Mouse (Mus musculus): ENCODE data around the gene Rps23. TPM values are rescaled to one million over a fixed set of nuclear protein-coding genes. Genes with fewer than 3 reads are reported as not detected.

Rps23 gene
- total RNA-seq, 2 experiments from 2014 or later: 2,818 to 4,007 TPM

GRCm38 (mm10) chr13:90929847-90930246 lies 7.1 kb downstream of the Rps23 start:
- peak; percentile 60 for ATAC-seq (replicated peaks; ENCODE audit: poor library complexity, severe bottlenecking)

GRCm38 (mm10) chr13:90933256-90933655 lies 10.5 kb downstream of the Rps23 start:
- ATAC-seq (replicated peaks; ENCODE audit: poor library complexity, severe bottlenecking): no peak

GRCm38 (mm10) chr13:90935852-90936251 lies 13.1 kb downstream of the Rps23 start:
- ATAC-seq (replicated peaks; ENCODE audit: poor library complexity, severe bottlenecking): no peak

GRCm38 (mm10) chr13:90939192-90939591 lies 16.4 kb downstream of the Rps23 start:
- no peak for ATAC-seq (replicated peaks; ENCODE audit: poor library complexity, severe bottlenecking)

GRCm38 (mm10) chr13:90939600-90939999 lies 16.8 kb downstream of the Rps23 start:
- no peak for ATAC-seq (replicated peaks; ENCODE audit: poor library complexity, severe bottlenecking)

GRCm38 (mm10) chr13:90958894-90959293 lies 36.1 kb downstream of the Rps23 start:
- ATAC-seq (replicated peaks; ENCODE audit: poor library complexity, severe bottlenecking): no peak

GRCm38 (mm10) chr13:90960591-90960990 lies 37.8 kb downstream of the Rps23 start:
- no peak for ATAC-seq (replicated peaks; ENCODE audit: poor library complexity, severe bottlenecking)

- no peak for ATAC-seq (replicated peaks; ENCODE audit: poor library complexity, severe bottlenecking)
Observed at GRCm38 (mm10) chr13:90962836-90963760, 40.3 kb downstream of the Rps23 start.

GRCm38 (mm10) chr13:90964511-90964910 lies 41.8 kb downstream of the Rps23 start:
- no peak for ATAC-seq (replicated peaks; ENCODE audit: poor library complexity, severe bottlenecking)

GRCm38 (mm10) chr13:90965996-90966395 lies 43.2 kb downstream of the Rps23 start:
- ATAC-seq (replicated peaks; ENCODE audit: poor library complexity, severe bottlenecking): no peak

- ATAC-seq (replicated peaks; ENCODE audit: poor library complexity, severe bottlenecking): peak; percentile 100
Observed at GRCm38 (mm10) chr13:90967422-90967821, 44.7 kb downstream of the Rps23 start.

GRCm38 (mm10) chr13:90968940-90969339 lies 46.2 kb downstream of the Rps23 start:
- no peak for ATAC-seq (replicated peaks; ENCODE audit: poor library complexity, severe bottlenecking)

GRCm38 (mm10) chr13:90970259-90971017 lies 47.7 kb downstream of the Rps23 start:
- ATAC-seq (replicated peaks; ENCODE audit: poor library complexity, severe bottlenecking): no peak

GRCm38 (mm10) chr13:90973409-90973808 lies 50.7 kb downstream of the Rps23 start:
- ATAC-seq (replicated peaks; ENCODE audit: poor library complexity, severe bottlenecking): no peak

Other genes with a start within 250 kb of the Rps23 start
- not detected in 2 replicates for gene Atp6ap1l, start 17.6 kb upstream of the Rps23 start, total RNA-seq (2014; fragmentation: Nextera tagmentation)
- not detected in 2 replicates for gene Atp6ap1l, start 17.6 kb upstream of the Rps23 start, total RNA-seq (2017)

Data from granulocyte monocyte progenitor cell, adult 5-6 weeks (primary cell).